Mouse (Mus musculus) heart, embryonic 16.5 days (tissue): Measurements from ENCODE around the gene Rpl18a. TPM values are rescaled to one million over a fixed set of nuclear protein-coding genes. Genes with fewer than 3 reads are reported as not detected.

Experiments used
- ATAC-seq: fragments of 200-750 bp; cut with Nextera tagmentation; replicated peaks from 2 replicates; pipeline ENCODE4 v1.8.0; 2017; ENCODE audit warnings: moderate number of reproducible peaks; ENCODE audit not compliant: insufficient read depth, low FRiP score; ENCODE audit errors: extremely low read depth
- H3K27ac ChIP-seq: fragments of 300-500 bp; sonication (generic); 2 replicates; pipeline ENCODE4 v1.5.1; 2014; ENCODE audit warnings: mild to moderate bottlenecking, low read length, control low read depth, moderate library complexity
- H3K27me3 ChIP-seq: fragments of 300-500 bp; sonication (generic); 2 replicates; pipeline ENCODE4 v1.6.1; 2014; ENCODE audit warnings: low read length, mixed read lengths; ENCODE audit not compliant: control insufficient read depth, insufficient read depth
- H3K36me3 ChIP-seq: fragments of 300-500 bp; sonication (generic); 2 replicates; pipeline ENCODE4 v1.6.1; 2014; ENCODE audit not compliant: control insufficient read depth, insufficient read depth
- H3K4me1 ChIP-seq: fragments of 300-500 bp; sonication (generic); 2 replicates; pipeline ENCODE4 v1.6.1; 2014; ENCODE audit warnings: low read length, mixed read lengths; ENCODE audit not compliant: control insufficient read depth, insufficient read depth
- H3K4me2 ChIP-seq: fragments of 300-500 bp; sonication (generic); 2 replicates; pipeline ENCODE4 v1.6.1; 2014; ENCODE audit warnings: low read depth, mild to moderate bottlenecking, control low read depth, low read length
- H3K4me3 ChIP-seq: fragments of 300-500 bp; sonication (generic); 2 replicates; pipeline ENCODE4 v1.5.1; 2014; ENCODE audit warnings: mild to moderate bottlenecking, control low read depth, low read length
- H3K9ac ChIP-seq: fragments of 300-500 bp; sonication (generic); 2 replicates; pipeline ENCODE4 v1.6.1; 2014; ENCODE audit warnings: low read length, control low read depth
- H3K9me3 ChIP-seq: fragments of 300-500 bp; sonication (generic); replicated peaks from 2 replicates; pipeline ENCODE4 v1.6.1; 2016; ENCODE audit warnings: low read length; ENCODE audit not compliant: control insufficient read depth
- WGBS: fragments of 180-500 bp; shearing (Covaris S2); extraction: QIAGEN DNeasy Blood & Tissue Kit; methylation state at CpG from one replicate; pipeline ENCODE4 v1.1.7; 2014; 5-methylcytosine and 5-hydroxymethylcytosine counted together
- polyA plus RNA-seq: library from polyadenylated mRNA; unstranded; fragments of >200 nt; fragmentation: Nextera tagmentation; extraction: Ambion mirVana; gene quantifications from 2 replicates; pipeline ENCODE4 v1.2.1, GENCODE M21; 2015

The Rpl18a gene
- polyA plus RNA-seq, 1 experiment from 2014 or later, result 2,334 TPM

DNA sequence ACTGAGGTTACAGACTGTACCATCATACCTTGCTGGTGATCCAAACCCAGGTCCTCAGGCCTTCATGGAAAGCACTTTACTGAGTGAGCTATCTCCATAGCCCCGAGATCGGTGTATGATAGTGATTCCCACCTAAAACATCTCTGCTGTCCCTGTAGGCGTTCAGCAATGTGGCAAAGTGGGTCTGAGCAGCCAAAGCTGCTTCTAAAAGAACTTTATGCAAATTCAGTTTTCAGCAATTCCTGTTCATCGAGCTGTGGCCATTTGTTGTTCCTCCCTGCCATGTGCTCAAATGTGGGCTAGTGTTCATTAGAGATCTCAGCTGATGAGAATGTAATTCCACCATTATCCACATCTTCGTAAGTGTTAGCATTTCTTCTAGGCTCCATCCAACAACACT is 29.2 kb upstream of the Rpl18a start:
- ATAC-seq, result no peak
- Histone ChIP-seq H3K27ac (no peak overlapping the region), H3K9ac (no peak overlapping the region), H3K4me2 (no peak overlapping the region), H3K27me3 (no peaks in the 10 kb centered on the region), H3K36me3 (no peaks in the 10 kb centered on the region), H3K9me3 (no peaks in the 10 kb centered on the region), H3K4me3 (no peak overlapping the region), H3K4me1 (peaks cover 7% of the 10 kb centered on the region)
- 84% methylated on average over 5 of the region's 5 CpGs for WGBS

- 0 out of 2 replicates have a peak, but pooled peaks cover 2% of the 10 kb centered on the region for H3K36me3 ChIP-seq
- H3K27me3 ChIP-seq, result no peaks in the 10 kb centered on the region
- no peak overlapping the region for H3K27ac ChIP-seq
- H3K9ac ChIP-seq, result no peak overlapping the region
- no peaks in the 10 kb centered on the region for H3K9me3 ChIP-seq
- 84% methylated on average over 4 of the region's 4 CpGs for WGBS
- ATAC-seq, result no peak
- H3K4me3 ChIP-seq, result no peak overlapping the region
- no peak overlapping the region for H3K4me2 ChIP-seq
- peaks cover 7% of the 10 kb centered on the region for H3K4me1 ChIP-seq
These were observed 28.5 kb upstream of the Rpl18a start for GRCm38 (mm10) chr8:70925754-70926153.

- no peak overlapping the region for H3K4me2 ChIP-seq
- H3K9ac ChIP-seq, result no peak overlapping the region
- no peak for ATAC-seq
- no peaks in the 10 kb centered on the region for H3K27me3 ChIP-seq
- WGBS, result 84% methylated on average over 4 of the region's 4 CpGs
- H3K9me3 ChIP-seq, result no peaks in the 10 kb centered on the region
- no peak overlapping the region for H3K4me3 ChIP-seq
- H3K4me1 ChIP-seq, result peaks cover 5% of the 10 kb centered on the region
- H3K36me3 ChIP-seq, result 0 out of 2 replicates have a peak, but pooled peaks cover 2% of the 10 kb centered on the region
- no peak overlapping the region for H3K27ac ChIP-seq
These were observed 26.9 kb upstream of the Rpl18a start for GRCm38 (mm10) chr8:70924151-70924550.

DNA sequence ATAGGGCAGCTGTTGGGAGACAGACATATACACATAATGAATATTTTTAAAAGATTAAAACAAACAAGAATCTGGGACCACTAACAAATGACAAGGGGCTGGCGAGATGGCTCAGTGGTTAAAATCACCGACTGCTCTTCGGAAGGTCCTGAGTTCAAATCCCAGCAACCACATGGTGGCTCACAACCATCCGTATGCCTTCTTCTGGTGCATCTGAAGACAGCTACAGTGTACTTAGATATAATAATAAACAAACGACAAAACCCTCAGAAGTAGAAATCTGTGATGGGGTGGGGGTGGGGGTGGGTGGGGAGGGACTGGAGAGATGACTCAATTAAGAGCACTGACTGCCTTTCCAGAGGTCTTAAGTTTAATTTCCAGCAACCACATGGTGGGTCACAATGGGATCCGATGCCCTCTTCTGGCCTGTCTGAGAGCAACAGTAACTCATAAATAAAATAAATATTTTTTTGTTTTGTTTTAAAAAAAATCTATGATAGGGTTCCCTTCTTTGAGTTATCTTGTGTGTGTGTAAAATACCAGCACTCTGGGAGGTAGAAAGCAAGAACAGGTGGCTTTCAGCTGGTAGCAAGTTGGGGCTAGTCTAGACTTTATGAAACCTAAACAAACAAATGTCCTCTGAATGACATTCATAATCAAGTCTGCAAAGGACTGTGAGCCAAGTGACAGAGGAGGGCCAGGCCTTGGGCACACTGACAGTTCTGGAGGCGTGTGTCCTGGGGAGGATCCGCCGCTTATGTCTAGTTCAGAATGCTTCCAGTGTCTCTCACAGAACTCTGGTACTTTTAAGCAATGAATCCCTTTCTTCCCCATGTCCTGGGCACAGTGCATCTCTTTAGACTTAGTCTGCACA is 23.1 kb upstream of the Rpl18a start:
- H3K36me3 ChIP-seq, result peaks cover 23% of the 10 kb centered on the region
- H3K9ac ChIP-seq, result no peak overlapping the region
- 79% methylated on average over 9 of the region's 9 CpGs for WGBS
- H3K9me3 ChIP-seq, result no peaks in the 10 kb centered on the region
- no peak overlapping the region for H3K4me3 ChIP-seq
- no peak for ATAC-seq
- H3K27me3 ChIP-seq, result no peaks in the 10 kb centered on the region
- H3K27ac ChIP-seq, result 0 out of 2 replicates have a peak overlapping the region, but pooled peaks have one; percentile 7
- no peak overlapping the region for H3K4me2 ChIP-seq
- H3K4me1 ChIP-seq, result no peaks in the 10 kb centered on the region

- Histone ChIP-seq H3K9me3 (no peaks in the 10 kb centered on the region), H3K9ac (no peak overlapping the region), H3K27me3 (no peaks in the 10 kb centered on the region), H3K36me3 (peaks cover 55% of the 10 kb centered on the region), H3K4me2 (no peak overlapping the region), H3K4me3 (no peak overlapping the region), H3K27ac (no peak overlapping the region), H3K4me1 (no peaks in the 10 kb centered on the region)
- no peak for ATAC-seq
- WGBS, result 95% methylated on average over 17 of the region's 17 CpGs
These were observed 17.5 kb upstream of the Rpl18a start for GRCm38 (mm10) chr8:70914704-70915103.

- H3K36me3 ChIP-seq, result peaks cover 55% of the 10 kb centered on the region
- no peaks in the 10 kb centered on the region for H3K27me3 ChIP-seq
- H3K9ac ChIP-seq, result no peak overlapping the region
- ATAC-seq, result no peak
- no peaks in the 10 kb centered on the region for H3K9me3 ChIP-seq
- H3K4me1 ChIP-seq, result no peaks in the 10 kb centered on the region
- no peak overlapping the region for H3K27ac ChIP-seq
- H3K4me2 ChIP-seq, result no peak overlapping the region
- no peak overlapping the region for H3K4me3 ChIP-seq
- 93% methylated on average over 26 of the region's 26 CpGs for WGBS
These were observed 16.3 kb upstream of the Rpl18a start for GRCm38 (mm10) chr8:70913523-70913922.

GRCm38 (mm10) chr8:70912955-70913354 is 15.7 kb upstream of the Rpl18a start:
- no peak overlapping the region for H3K4me2 ChIP-seq
- WGBS, result 84% methylated on average over 30 of the region's 30 CpGs
- H3K36me3 ChIP-seq, result peaks cover 51% of the 10 kb centered on the region
- no peak overlapping the region for H3K27ac ChIP-seq
- H3K4me3 ChIP-seq, result no peak overlapping the region
- no peaks in the 10 kb centered on the region for H3K9me3 ChIP-seq
- H3K9ac ChIP-seq, result no peak overlapping the region
- ATAC-seq, result no peak
- H3K27me3 ChIP-seq, result no peaks in the 10 kb centered on the region
- no peaks in the 10 kb centered on the region; the same call in none of the 2 replicates for H3K4me1 ChIP-seq

GRCm38 (mm10) chr8:70911596-70911995 is 14.4 kb upstream of the Rpl18a start:
- H3K9me3 ChIP-seq, result no peaks in the 10 kb centered on the region
- no peak for ATAC-seq
- H3K9ac ChIP-seq, result no peak overlapping the region
- no peaks in the 10 kb centered on the region for H3K27me3 ChIP-seq
- 78% methylated on average over 5 of the region's 5 CpGs for WGBS
- no peak overlapping the region for H3K4me3 ChIP-seq
- no peak overlapping the region for H3K27ac ChIP-seq
- peaks cover 46% of the 10 kb centered on the region for H3K36me3 ChIP-seq
- no peak overlapping the region for H3K4me2 ChIP-seq
- peaks cover 14% of the 10 kb centered on the region for H3K4me1 ChIP-seq

DNA sequence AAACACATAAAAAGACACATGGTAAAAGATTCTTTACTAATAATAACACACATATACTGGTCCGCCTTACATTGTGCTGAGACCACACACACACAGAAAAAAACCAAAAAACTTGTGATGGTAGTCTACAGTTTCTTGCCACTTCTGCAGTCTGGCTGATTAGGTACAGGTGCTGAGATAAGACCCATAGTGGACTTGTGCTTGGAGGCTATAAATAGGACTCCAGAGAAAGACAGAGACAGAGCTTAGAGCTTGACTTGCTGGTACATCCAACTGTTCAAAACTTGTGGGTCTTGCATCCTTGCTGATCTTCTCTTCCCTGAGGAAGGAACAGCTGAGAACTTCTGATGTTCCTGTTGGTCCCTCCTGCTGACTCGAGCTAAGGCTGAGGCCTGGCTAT is 10.3 kb upstream of the Rpl18a start:
- H3K4me1 ChIP-seq, result peaks cover 14% of the 10 kb centered on the region
- no peak overlapping the region for H3K4me2 ChIP-seq
- no peak overlapping the region for H3K27ac ChIP-seq
- H3K4me3 ChIP-seq, result no peak overlapping the region
- WGBS, result 69% methylated on average over 2 of the region's 2 CpGs
- ATAC-seq, result no peak
- H3K36me3 ChIP-seq, result peaks cover 8% of the 10 kb centered on the region; the same call in 1 of the 2 replicates
- H3K9me3 ChIP-seq, result no peaks in the 10 kb centered on the region
- H3K9ac ChIP-seq, result no peak overlapping the region
- peaks cover 2% of the 10 kb centered on the region for H3K27me3 ChIP-seq
